Mouse (Mus musculus): ENCODE results near the gene Gm5767. TPM values are rescaled to one million over a fixed set of nuclear protein-coding genes. Genes with fewer than 3 reads are reported as not detected.
A peak's percentile ranks its signal among the peaks of the same experiment; 100 is the strongest.

Gm5767 gene
- polyA plus RNA-seq, 1 experiment, result not detected

DNA sequence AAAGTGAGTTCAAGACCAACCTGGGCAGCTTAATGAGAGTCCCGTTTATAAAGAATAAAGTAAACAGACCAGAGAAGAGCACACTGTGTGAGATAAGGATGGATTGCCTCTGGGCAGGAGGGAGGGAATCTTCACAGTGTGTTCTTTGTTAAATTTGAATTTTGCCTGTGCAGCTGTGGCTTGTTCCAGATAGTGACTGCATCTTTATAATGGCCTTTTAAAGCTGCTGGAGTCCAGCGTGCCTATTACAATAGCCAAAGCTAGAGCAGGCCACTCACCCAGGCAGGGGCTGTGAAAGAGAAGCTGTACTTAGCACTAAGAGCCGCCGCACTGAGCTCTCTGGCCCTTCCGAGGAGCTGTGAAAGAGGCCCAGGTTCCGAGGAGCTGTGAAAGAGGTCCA lies 35.0 kb upstream of the Gm5767 start:
- peak overlapping the region; percentile 34; the same call in 1 of the 2 replicates for H3K27ac ChIP-seq (ENCODE audit: insufficient read depth, low read length)

DNA sequence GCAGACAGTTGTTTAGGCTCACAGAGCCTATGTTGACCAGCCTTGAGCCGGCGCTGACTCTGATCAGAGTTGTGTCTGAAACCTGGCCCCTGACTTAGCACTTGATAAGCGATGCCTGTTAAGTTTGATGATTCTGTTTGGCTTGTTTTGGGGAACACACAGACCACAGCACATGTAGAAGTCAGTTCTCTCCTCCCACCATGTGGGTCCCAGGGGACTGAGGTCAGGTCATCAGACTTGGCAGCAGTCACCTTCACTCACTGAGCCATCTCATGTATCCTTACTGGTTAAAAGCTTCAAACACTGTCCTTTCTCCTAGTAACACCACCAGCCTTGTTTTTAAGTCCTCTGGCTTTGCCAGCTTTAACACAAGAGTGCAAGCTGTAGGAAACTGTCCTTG lies 30.6 kb upstream of the Gm5767 start:
- H3K4me1 ChIP-seq (ENCODE audit: control insufficient read depth, insufficient read depth, low read length), result no peaks in the 10 kb centered on the region
- H3K27ac ChIP-seq (ENCODE audit: insufficient read depth, low read length), result no peak overlapping the region
- 95% methylated on average over 3 of the region's 3 CpGs for WGBS
- TF ChIP-seq POLR2A (IDR thresholded peaks at IDR 0.05; ENCODE audit: borderline replicate concordance, insufficient read depth, low read length) (no peak), CTCF (IDR thresholded peaks at IDR 0.05; ENCODE audit: borderline replicate concordance, insufficient read depth, low read depth, low read length) (no peak)
- DNase-seq, result no peak
- no peaks in the 10 kb centered on the region; the same call in 1 of the 2 replicates for H3K27me3 ChIP-seq (ENCODE audit: control insufficient read depth, insufficient read depth, low read length)
- H3K4me3 ChIP-seq (replicated peaks; ENCODE audit: insufficient read depth, low read depth, low read length), result no peak overlapping the region

More for the DNA sequence above, 35.0 kb upstream of the Gm5767 start:
- TF ChIP-seq CTCF (IDR thresholded peaks at IDR 0.05; ENCODE audit: borderline replicate concordance, insufficient read depth, low read depth, low read length), result no peak
- TF ChIP-seq POLR2A (IDR thresholded peaks at IDR 0.05; ENCODE audit: borderline replicate concordance, insufficient read depth, low read length), result no peak
- 88% methylated on average over 6 of the region's 6 CpGs for WGBS
- DNase-seq, result no peak
- no peaks in the 10 kb centered on the region for H3K27me3 ChIP-seq (ENCODE audit: control insufficient read depth, insufficient read depth, low read length)
- no peaks in the 10 kb centered on the region for H3K4me1 ChIP-seq (ENCODE audit: control insufficient read depth, insufficient read depth, low read length)
- H3K4me3 ChIP-seq (replicated peaks; ENCODE audit: insufficient read depth, low read depth, low read length), result no peak overlapping the region

GRCm38 (mm10) chr16:8655108-8655507 lies 25.5 kb upstream of the Gm5767 start:
- no peak for TF ChIP-seq CTCF (IDR thresholded peaks at IDR 0.05; ENCODE audit: borderline replicate concordance, insufficient read depth, low read depth, low read length)
- TF ChIP-seq POLR2A (IDR thresholded peaks at IDR 0.05; ENCODE audit: borderline replicate concordance, insufficient read depth, low read length), result no peak
- DNase-seq, result no peak
- peaks cover 6% of the 10 kb centered on the region for H3K4me1 ChIP-seq (ENCODE audit: control insufficient read depth, insufficient read depth, low read length)
- no peaks in the 10 kb centered on the region; the same call in 1 of the 2 replicates for H3K27me3 ChIP-seq (ENCODE audit: control insufficient read depth, insufficient read depth, low read length)
- H3K27ac ChIP-seq (ENCODE audit: insufficient read depth, low read length), result no peak overlapping the region
- H3K4me3 ChIP-seq (replicated peaks; ENCODE audit: insufficient read depth, low read depth, low read length), result no peak overlapping the region
- 87% methylated on average over 6 of the region's 6 CpGs for WGBS

DNA sequence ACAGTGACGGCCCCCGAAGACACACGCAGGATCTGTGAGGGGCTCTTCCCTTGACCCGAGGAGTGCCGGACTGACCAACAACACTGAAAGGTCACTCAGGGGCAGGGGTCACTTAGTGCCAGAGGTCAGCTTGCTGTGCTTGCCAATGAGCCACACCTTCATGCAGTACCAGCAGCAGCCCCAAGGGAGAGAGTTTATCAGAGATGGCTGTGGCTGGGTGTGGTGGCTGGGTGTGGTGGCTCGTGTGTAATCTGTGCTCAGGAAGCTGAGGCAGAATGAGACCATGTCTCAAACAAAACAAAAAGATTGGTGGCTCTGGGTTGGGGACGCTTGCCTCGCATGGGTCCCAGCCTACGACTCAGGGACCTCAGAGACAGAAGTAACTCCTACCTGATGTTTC lies 25.0 kb upstream of the Gm5767 start:
- TF ChIP-seq POLR2A (IDR thresholded peaks at IDR 0.05; ENCODE audit: borderline replicate concordance, insufficient read depth, low read length) (no peak), CTCF (IDR thresholded peaks at IDR 0.05; ENCODE audit: borderline replicate concordance, insufficient read depth, low read depth, low read length) (no peak)
- DNase-seq, result no peak
- Histone ChIP-seq H3K27ac (ENCODE audit: insufficient read depth, low read length) (no peak overlapping the region), H3K27me3 (ENCODE audit: control insufficient read depth, insufficient read depth, low read length) (no peaks in the 10 kb centered on the region; the same call in 1 of the 2 replicates), H3K4me1 (ENCODE audit: control insufficient read depth, insufficient read depth, low read length) (peaks cover 6% of the 10 kb centered on the region), H3K4me3 (replicated peaks; ENCODE audit: insufficient read depth, low read depth, low read length) (no peak overlapping the region)
- WGBS, result 79% methylated on average over 9 of the region's 9 CpGs

GRCm38 (mm10) chr16:8656256-8656655 lies 24.3 kb upstream of the Gm5767 start:
- DNase-seq, result no peak
- TF ChIP-seq CTCF (IDR thresholded peaks at IDR 0.05; ENCODE audit: borderline replicate concordance, insufficient read depth, low read depth, low read length) (no peak), POLR2A (IDR thresholded peaks at IDR 0.05; ENCODE audit: borderline replicate concordance, insufficient read depth, low read length) (no peak)
- no peaks in the 10 kb centered on the region for H3K27me3 ChIP-seq (ENCODE audit: control insufficient read depth, insufficient read depth, low read length)
- no peak overlapping the region for H3K27ac ChIP-seq (ENCODE audit: insufficient read depth, low read length)
- H3K4me3 ChIP-seq (replicated peaks; ENCODE audit: insufficient read depth, low read depth, low read length), result no peak overlapping the region
- H3K4me1 ChIP-seq (ENCODE audit: control insufficient read depth, insufficient read depth, low read length), result peaks cover 6% of the 10 kb centered on the region
- WGBS, result 76% methylated on average over 2 of the region's 2 CpGs

DNA sequence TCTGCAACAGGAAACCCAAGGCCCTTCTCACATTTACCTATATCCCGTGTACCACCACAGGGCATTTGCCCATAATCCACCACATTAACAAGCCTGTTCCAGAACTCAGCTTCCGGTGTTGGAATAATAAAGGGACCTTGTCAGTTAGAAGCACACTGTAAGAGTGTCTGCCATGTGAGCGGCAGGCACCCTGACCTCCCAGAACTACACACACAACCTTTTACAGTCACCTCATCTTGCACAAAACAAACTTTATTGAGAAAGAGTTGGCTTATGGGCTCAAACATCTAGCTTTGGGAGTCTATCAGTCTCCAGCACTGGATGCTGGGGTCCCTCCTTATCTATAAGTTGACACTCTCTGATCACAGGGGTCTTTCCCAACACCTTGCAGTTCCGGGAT lies 22.2 kb upstream of the Gm5767 start:
- 78% methylated on average over 4 of the region's 4 CpGs for WGBS
- H3K27me3 ChIP-seq (ENCODE audit: control insufficient read depth, insufficient read depth, low read length), result no peaks in the 10 kb centered on the region
- no peak overlapping the region for H3K4me3 ChIP-seq (replicated peaks; ENCODE audit: insufficient read depth, low read depth, low read length)
- H3K27ac ChIP-seq (ENCODE audit: insufficient read depth, low read length), result no peak overlapping the region
- DNase-seq, result no peak
- peaks cover 6% of the 10 kb centered on the region for H3K4me1 ChIP-seq (ENCODE audit: control insufficient read depth, insufficient read depth, low read length)
- TF ChIP-seq CTCF (IDR thresholded peaks at IDR 0.05; ENCODE audit: borderline replicate concordance, insufficient read depth, low read depth, low read length) (no peak), POLR2A (IDR thresholded peaks at IDR 0.05; ENCODE audit: borderline replicate concordance, insufficient read depth, low read length) (no peak)

DNA sequence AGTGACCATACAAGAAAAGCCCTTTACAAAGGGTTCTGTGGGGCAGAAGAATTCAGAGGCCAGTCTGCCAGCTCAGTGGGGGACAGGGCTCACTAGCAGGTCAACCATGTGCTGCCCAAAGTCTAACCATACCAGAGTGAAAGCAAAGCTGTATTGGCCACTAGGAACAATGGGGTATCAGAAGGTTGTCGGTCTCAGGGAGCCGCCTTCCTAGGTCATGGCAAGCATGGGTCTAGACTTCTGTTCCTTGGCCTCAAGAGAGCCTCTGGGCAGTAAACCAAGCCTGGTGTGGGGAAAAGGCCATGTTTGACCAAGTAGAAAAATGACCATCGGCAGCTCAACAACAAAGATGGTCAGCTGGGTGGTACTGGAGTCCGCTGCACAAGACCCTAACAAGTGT lies 21.8 kb upstream of the Gm5767 start:
- WGBS, result 42% methylated on average over 4 of the region's 4 CpGs
- no peak for TF ChIP-seq CTCF (IDR thresholded peaks at IDR 0.05; ENCODE audit: borderline replicate concordance, insufficient read depth, low read depth, low read length)
- no peak for TF ChIP-seq POLR2A (IDR thresholded peaks at IDR 0.05; ENCODE audit: borderline replicate concordance, insufficient read depth, low read length)
- Histone ChIP-seq H3K4me3 (replicated peaks; ENCODE audit: insufficient read depth, low read depth, low read length) (no peak overlapping the region), H3K27me3 (ENCODE audit: control insufficient read depth, insufficient read depth, low read length) (no peaks in the 10 kb centered on the region), H3K27ac (ENCODE audit: insufficient read depth, low read length) (no peak overlapping the region), H3K4me1 (ENCODE audit: control insufficient read depth, insufficient read depth, low read length) (peaks cover 6% of the 10 kb centered on the region)
- no peak for DNase-seq

DNA sequence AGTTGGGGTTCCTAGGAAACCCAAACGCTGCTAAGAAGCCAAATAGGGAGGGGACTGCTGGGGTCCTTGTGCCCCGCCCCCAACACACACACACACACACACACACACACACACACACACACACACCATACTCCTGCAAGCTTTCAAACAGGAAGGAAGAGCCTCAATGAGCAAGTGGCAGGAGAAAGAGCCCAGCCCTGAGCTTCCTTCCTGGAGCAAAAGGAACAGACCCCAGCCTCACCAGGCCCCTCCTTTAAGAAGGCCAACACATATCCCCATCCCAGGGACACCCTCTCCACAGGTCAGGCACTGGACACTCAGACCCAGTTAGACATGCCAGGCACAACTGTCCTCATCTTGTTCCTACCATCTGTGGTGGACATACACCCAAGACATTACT lies 17.5 kb upstream of the Gm5767 start:
- 61% methylated on average over 2 of the region's 2 CpGs for WGBS
- no peak overlapping the region for H3K27ac ChIP-seq (ENCODE audit: insufficient read depth, low read length)

More for the DNA sequence above, 17.5 kb upstream of the Gm5767 start:
- no peaks in the 10 kb centered on the region for H3K27me3 ChIP-seq (ENCODE audit: control insufficient read depth, insufficient read depth, low read length)
- no peaks in the 10 kb centered on the region; the same call in 1 of the 2 replicates for H3K4me1 ChIP-seq (ENCODE audit: control insufficient read depth, insufficient read depth, low read length)
- TF ChIP-seq POLR2A (IDR thresholded peaks at IDR 0.05; ENCODE audit: borderline replicate concordance, insufficient read depth, low read length) (no peak), CTCF (IDR thresholded peaks at IDR 0.05; ENCODE audit: borderline replicate concordance, insufficient read depth, low read depth, low read length) (no peak)
- DNase-seq, result no peak
- no peak overlapping the region for H3K4me3 ChIP-seq (replicated peaks; ENCODE audit: insufficient read depth, low read depth, low read length)

All from cerebellum, adult 2 months (tissue).